Mouse (Mus musculus) heart, embryonic 11.5 days (tissue): ENCODE measurements around the gene Bmp2k. TPM values are rescaled to one million over a fixed set of nuclear protein-coding genes. Genes with fewer than 3 reads are reported as not detected.

ENCODE experiments used
- ATAC-seq: fragments of 200-750 bp; cut with Nextera tagmentation; replicated peaks from 2 replicates; pipeline ENCODE4 v1.8.0; 2017; ENCODE audit warnings: moderate library complexity; ENCODE audit not compliant: insufficient number of reproducible peaks, low FRiP score, low TSS enrichment
- H3K27ac ChIP-seq: fragments of 300-500 bp; sonication (generic); 2 replicates; pipeline ENCODE4 v1.5.1; 2014; ENCODE audit warnings: mild to moderate bottlenecking, low read depth, low read length
- H3K27me3 ChIP-seq: fragments of 300-500 bp; sonication (generic); 2 replicates; pipeline ENCODE4 v1.6.1; 2014; ENCODE audit warnings: mild to moderate bottlenecking, low read length, mixed read lengths; ENCODE audit not compliant: control insufficient read depth, insufficient read depth
- H3K36me3 ChIP-seq: fragments of 300-500 bp; sonication (generic); 2 replicates; pipeline ENCODE4 v1.6.1; 2014; ENCODE audit warnings: mild to moderate bottlenecking, low read length, moderate library complexity, mixed read lengths; ENCODE audit not compliant: control insufficient read depth, insufficient read depth
- H3K4me1 ChIP-seq: fragments of 300-500 bp; sonication (generic); 2 replicates; pipeline ENCODE4 v1.6.1; 2014; ENCODE audit warnings: low read length; ENCODE audit not compliant: control insufficient read depth, insufficient read depth
- H3K4me2 ChIP-seq: fragments of 300-500 bp; sonication (generic); 2 replicates; pipeline ENCODE4 v1.6.1; 2014; ENCODE audit warnings: mild to moderate bottlenecking, moderate library complexity
- H3K4me3 ChIP-seq: fragments of 300-500 bp; sonication (generic); 2 replicates; pipeline ENCODE4 v1.5.1; 2014; ENCODE audit warnings: low read depth, low read length
- H3K9ac ChIP-seq: fragments of 300-500 bp; sonication (generic); 2 replicates; pipeline ENCODE4 v1.6.1; 2014; ENCODE audit warnings: mild to moderate bottlenecking, low read depth, low read length, moderate library complexity
- H3K9me3 ChIP-seq: fragments of 300-500 bp; sonication (generic); replicated peaks from 2 replicates; pipeline ENCODE4 v1.6.1; 2016; ENCODE audit warnings: low read length; ENCODE audit not compliant: control insufficient read depth
- WGBS: fragments of 180-500 bp; shearing (Covaris S2); extraction: QIAGEN DNeasy Blood & Tissue Kit; methylation state at CpG from one replicate; pipeline ENCODE4 v1.1.7; 2014; ENCODE audit not compliant: insufficient replicate concordance; 5-methylcytosine and 5-hydroxymethylcytosine counted together
- polyA plus RNA-seq: library from polyadenylated mRNA; unstranded; fragments of >200 nt; fragmentation: Nextera tagmentation; extraction: Ambion mirVana; gene quantifications from 2 replicates; pipeline ENCODE4 v1.2.1, GENCODE M21; 2014

The Bmp2k gene
- polyA plus RNA-seq, 1 experiment from 2014 or later = 12.7 TPM

- Histone ChIP-seq H3K4me1 (no peaks in the 10 kb centered on the region), H3K4me2 (no peak overlapping the region), H3K9ac (no peak overlapping the region), H3K36me3 (no peaks in the 10 kb centered on the region), H3K27me3 (no peaks in the 10 kb centered on the region), H3K4me3 (no peak overlapping the region), H3K27ac (no peak overlapping the region), H3K9me3 (no peaks in the 10 kb centered on the region)
- WGBS = 67% methylated on average over 10 of the region's 10 CpGs
- no peak for ATAC-seq
Measured at GRCm38 (mm10) chr5:97125459-97125970, 128.0 kb downstream of the Bmp2k start.

DNA sequence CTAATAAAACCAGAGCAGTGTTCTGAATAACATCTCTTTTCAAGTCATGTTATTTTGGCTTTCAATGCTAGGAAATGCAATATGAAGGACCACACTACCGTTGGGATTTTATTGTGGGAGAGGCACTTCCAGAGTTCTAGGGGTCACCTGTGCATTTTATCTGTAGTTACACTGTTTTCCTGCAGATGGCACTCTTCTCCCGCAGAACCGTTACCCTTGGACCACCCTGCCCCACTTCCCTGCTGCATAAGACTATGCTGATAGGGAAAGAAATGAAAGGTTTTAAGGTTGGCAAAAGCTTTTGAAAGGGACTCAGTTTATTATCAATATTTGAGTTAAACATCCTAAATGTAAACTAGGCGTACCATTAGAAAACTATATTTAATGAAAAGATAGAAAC, 128.5 kb downstream of the Bmp2k start:
- WGBS = 17% methylated on average over 4 of the region's 4 CpGs
- ATAC-seq = no peak
- H3K36me3 ChIP-seq = no peaks in the 10 kb centered on the region
- H3K4me1 ChIP-seq = no peaks in the 10 kb centered on the region
- no peak overlapping the region for H3K4me2 ChIP-seq
- no peaks in the 10 kb centered on the region for H3K9me3 ChIP-seq
- no peak overlapping the region for H3K9ac ChIP-seq
- H3K4me3 ChIP-seq = no peak overlapping the region
- no peaks in the 10 kb centered on the region for H3K27me3 ChIP-seq
- H3K27ac ChIP-seq = no peak overlapping the region

DNA sequence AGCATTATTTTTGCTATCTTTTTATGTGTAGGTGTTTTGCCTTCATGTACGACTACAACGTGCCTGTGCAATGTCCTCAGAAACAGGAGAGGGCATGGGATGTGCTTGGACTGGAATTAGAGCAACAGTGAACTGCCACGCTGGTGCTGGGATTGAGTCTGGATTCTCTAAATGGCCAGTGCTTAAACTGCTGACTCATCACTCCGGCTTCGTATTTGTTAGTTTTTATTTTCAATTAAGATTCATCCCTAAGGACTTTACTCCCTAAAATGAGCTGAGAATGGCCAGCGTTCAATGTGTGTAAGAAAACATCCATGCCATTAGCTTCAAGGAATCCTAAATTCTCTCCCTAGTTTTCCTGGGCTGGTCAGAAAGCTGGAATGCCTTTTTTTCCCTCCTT, 129.8 kb downstream of the Bmp2k start:
- no peaks in the 10 kb centered on the region for H3K4me1 ChIP-seq
- no peak overlapping the region for H3K4me3 ChIP-seq
- H3K9me3 ChIP-seq = no peaks in the 10 kb centered on the region
- H3K4me2 ChIP-seq = no peak overlapping the region
- H3K9ac ChIP-seq = no peak overlapping the region
- no peaks in the 10 kb centered on the region for H3K36me3 ChIP-seq
- no peak for ATAC-seq
- no peak overlapping the region for H3K27ac ChIP-seq
- no peaks in the 10 kb centered on the region for H3K27me3 ChIP-seq
- WGBS = 75% methylated on average over 6 of the region's 6 CpGs

DNA sequence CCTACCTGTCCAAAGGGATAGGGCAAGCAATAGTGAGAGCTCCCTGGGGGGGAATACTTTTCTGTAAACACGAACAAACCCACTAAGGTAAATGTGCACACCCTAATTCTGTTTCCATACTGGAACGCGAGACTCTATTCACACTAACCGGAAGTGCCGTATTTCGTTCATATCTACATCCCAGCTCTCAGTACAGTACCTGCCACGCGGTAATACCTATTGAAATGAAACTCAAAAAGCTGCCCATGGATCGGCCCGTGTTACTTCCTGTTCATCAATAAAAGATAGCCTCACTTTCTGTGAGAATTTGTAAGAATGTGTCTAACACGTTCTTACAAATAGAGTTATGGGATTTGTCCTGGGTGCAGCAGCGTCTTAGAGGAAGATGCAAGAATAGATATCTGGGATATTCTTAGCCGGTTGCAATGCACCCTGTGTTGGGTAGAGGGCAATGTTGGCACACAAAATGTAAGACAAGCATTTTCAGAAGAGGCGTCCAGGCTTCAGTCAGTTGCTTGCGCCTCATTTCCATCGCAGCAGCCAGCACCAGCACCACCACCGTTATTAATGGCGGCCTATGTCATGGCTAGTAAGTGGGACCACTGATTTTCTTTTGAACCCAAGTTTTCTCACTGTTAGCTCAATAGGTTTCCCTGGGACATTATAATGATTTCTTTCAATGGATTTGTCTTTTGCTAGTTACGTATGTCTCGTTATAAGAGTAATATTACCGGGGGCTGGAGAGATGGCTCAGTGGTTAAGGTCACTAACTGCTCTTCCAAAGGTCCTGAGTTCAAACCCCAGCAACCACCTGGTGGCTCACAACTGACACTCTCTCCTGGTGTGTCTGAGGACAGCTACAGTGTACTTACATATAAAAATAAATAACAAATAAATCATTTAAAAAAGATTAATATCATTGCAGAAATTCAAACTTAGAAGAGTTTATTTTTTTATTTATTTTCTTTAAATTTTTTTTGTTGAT, 131.0 kb downstream of the Bmp2k start:
- no peak overlapping the region for H3K9ac ChIP-seq
- no peaks in the 10 kb centered on the region for H3K27me3 ChIP-seq
- 43% methylated on average over 21 of the region's 21 CpGs for WGBS
- no peak overlapping the region for H3K27ac ChIP-seq
- H3K36me3 ChIP-seq = no peaks in the 10 kb centered on the region
- H3K4me1 ChIP-seq = no peaks in the 10 kb centered on the region
- H3K9me3 ChIP-seq = no peaks in the 10 kb centered on the region
- no peak for ATAC-seq
- H3K4me3 ChIP-seq = no peak overlapping the region
- peak overlapping the region; percentile 39 for H3K4me2 ChIP-seq

GRCm38 (mm10) chr5:97129589-97129988, 132.1 kb downstream of the Bmp2k start:
- no peaks in the 10 kb centered on the region for H3K9me3 ChIP-seq
- H3K9ac ChIP-seq = no peak overlapping the region
- H3K27ac ChIP-seq = no peak overlapping the region
- WGBS = 96% methylated on average over 2 of the region's 2 CpGs
- no peak overlapping the region for H3K4me2 ChIP-seq
- H3K27me3 ChIP-seq = no peaks in the 10 kb centered on the region
- no peak for ATAC-seq
- no peaks in the 10 kb centered on the region for H3K36me3 ChIP-seq
- no peaks in the 10 kb centered on the region for H3K4me1 ChIP-seq
- H3K4me3 ChIP-seq = no peak overlapping the region

DNA sequence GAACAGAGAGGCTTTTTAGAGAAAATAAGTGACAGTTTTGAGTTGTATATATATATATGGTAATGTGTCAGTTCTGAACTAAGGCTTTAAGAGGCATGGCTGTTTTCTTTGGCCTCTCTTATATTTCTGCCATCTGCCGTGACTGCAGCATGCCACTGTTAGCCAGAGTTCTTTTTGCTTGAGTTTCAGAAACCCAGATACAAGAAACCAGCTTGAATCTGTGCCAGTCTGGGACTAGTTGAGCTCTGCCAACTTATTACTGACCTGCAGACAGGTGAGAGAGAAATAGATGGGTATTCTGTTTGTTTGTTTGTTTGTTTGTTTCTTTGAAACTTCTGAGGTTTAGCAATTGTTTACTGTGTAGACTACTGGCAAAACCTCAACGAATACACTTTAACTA, 137.8 kb downstream of the Bmp2k start:
- no peak overlapping the region for H3K4me3 ChIP-seq
- 65% methylated on average over 2 of the region's 2 CpGs for WGBS
- no peaks in the 10 kb centered on the region for H3K9me3 ChIP-seq
- ATAC-seq = no peak
- no peak overlapping the region for H3K4me2 ChIP-seq
- no peak overlapping the region for H3K9ac ChIP-seq
- no peaks in the 10 kb centered on the region for H3K27me3 ChIP-seq
- no peak overlapping the region for H3K27ac ChIP-seq
- no peaks in the 10 kb centered on the region for H3K36me3 ChIP-seq
- no peaks in the 10 kb centered on the region for H3K4me1 ChIP-seq

Other genes starting within 250 kb of the Bmp2k start
- gene Anxa3, start 204.3 kb upstream of the Bmp2k start, polyA plus RNA-seq = 62.9 and 63.0 TPM in 2 replicates
- gene Paqr3, start 113.9 kb downstream of the Bmp2k start, polyA plus RNA-seq = 2.0 TPM in 2 replicates